Mouse (Mus musculus) limb, embryonic 13.5 days (tissue): ENCODE measurements at regions not wholly inside any gene's neighbourhood (a gene's known extent, or its start where the extent isn't known, plus 50 kb on each side); places are given as distances from the start of the nearest gene placed in this dataset.
A peak's percentile ranks its signal among the peaks of the same experiment; 100 is the strongest.

Experiments used
- ATAC-seq: fragments of 200-750 bp; cut with Nextera tagmentation; 2 replicates; pipeline ENCODE4 v1.8.0; 2017; ENCODE audit warnings: low read depth, moderate number of reproducible peaks, moderate TSS enrichment; ENCODE audit not compliant: low FRiP score
- H3K27ac ChIP-seq: fragments of 300-500 bp; sonication (generic); 2 replicates; pipeline ENCODE4 v1.5.1; 2015; ENCODE audit warnings: inconsistent platforms, mild to moderate bottlenecking, moderate library complexity
- H3K27me3 ChIP-seq: fragments of 300-500 bp; sonication (generic); 2 replicates; pipeline ENCODE4 v1.6.1; 2015; ENCODE audit warnings: mild to moderate bottlenecking, inconsistent platforms
- H3K36me3 ChIP-seq: fragments of 300-500 bp; sonication (generic); 2 replicates; pipeline ENCODE4 v1.6.1; 2015; ENCODE audit warnings: inconsistent platforms, mild to moderate bottlenecking, moderate library complexity
- H3K4me1 ChIP-seq: fragments of 300-500 bp; sonication (generic); 2 replicates; pipeline ENCODE4 v1.6.1; 2015; ENCODE audit warnings: inconsistent platforms
- H3K4me2 ChIP-seq: fragments of 300-500 bp; sonication (generic); replicated peaks from 2 replicates; pipeline ENCODE4 v1.6.1; 2015; ENCODE audit warnings: inconsistent platforms, mild to moderate bottlenecking, moderate library complexity
- H3K4me3 ChIP-seq: fragments of 300-500 bp; sonication (generic); 2 replicates; pipeline ENCODE4 v1.5.1; 2015; ENCODE audit warnings: moderate library complexity, mild to moderate bottlenecking, inconsistent platforms
- H3K9ac ChIP-seq: fragments of 300-500 bp; sonication (generic); 2 replicates; pipeline ENCODE4 v1.6.1; 2015; ENCODE audit warnings: mild to moderate bottlenecking, inconsistent platforms
- H3K9me3 ChIP-seq: fragments of 300-500 bp; sonication (generic); 2 replicates; pipeline ENCODE4 v1.6.1; 2016; ENCODE audit warnings: inconsistent platforms
- WGBS: fragments of 180-500 bp; shearing (Covaris S2); methylation state at CpG from one replicate; pipeline ENCODE4 v1.1.7; 2015; 5-methylcytosine and 5-hydroxymethylcytosine counted together

GRCm38 (mm10) chr6:100493558-100493957 lies 177.4 kb downstream of the Shq1 start:
- H3K36me3 ChIP-seq, result no peaks in the 10 kb centered on the region
- WGBS, result 64% methylated on average over 1 of the region's 1 CpGs
- ATAC-seq, result no peak
- no peak overlapping the region for H3K4me3 ChIP-seq
- no peaks in the 10 kb centered on the region for H3K4me1 ChIP-seq
- H3K9ac ChIP-seq, result no peak overlapping the region
- no peaks in the 10 kb centered on the region for H3K9me3 ChIP-seq
- H3K4me2 ChIP-seq, result no peak overlapping the region
- H3K27me3 ChIP-seq, result 0 out of 2 replicates have a peak, but pooled peaks cover 1% of the 10 kb centered on the region
- H3K27ac ChIP-seq, result no peak overlapping the region

GRCm38 (mm10) chr6:100491811-100492210 lies 179.1 kb downstream of the Shq1 start:
- ATAC-seq, result no peak
- WGBS, result 85% methylated on average over 6 of the region's 6 CpGs
- no peaks in the 10 kb centered on the region for H3K27me3 ChIP-seq

GRCm38 (mm10) chr6:100490920-100491712 lies 179.8 kb downstream of the Shq1 start:
- ATAC-seq, result no peak
- 90% methylated on average over 7 of the region's 7 CpGs for WGBS
- Histone ChIP-seq H3K27me3 (no peaks in the 10 kb centered on the region), H3K9me3 (peaks cover 1% of the 10 kb centered on the region; the same call in 1 of the 2 replicates), H3K4me2 (no peak overlapping the region), H3K4me1 (no peaks in the 10 kb centered on the region), H3K4me3 (no peak overlapping the region), H3K27ac (no peak overlapping the region), H3K36me3 (no peaks in the 10 kb centered on the region), H3K9ac (no peak overlapping the region)

More at GRCm38 (mm10) chr6:100491811-100492210, 179.1 kb downstream of the Shq1 start:
- Histone ChIP-seq H3K36me3 (no peaks in the 10 kb centered on the region), H3K9ac (no peak overlapping the region), H3K27ac (no peak overlapping the region), H3K4me2 (no peak overlapping the region), H3K4me1 (no peaks in the 10 kb centered on the region), H3K4me3 (no peak overlapping the region), H3K9me3 (no peaks in the 10 kb centered on the region)

GRCm38 (mm10) chr6:100483836-100484235 lies 187.1 kb downstream of the Shq1 start:
- peaks cover 16% of the 10 kb centered on the region for H3K9me3 ChIP-seq
- H3K27me3 ChIP-seq, result no peaks in the 10 kb centered on the region
- ATAC-seq, result no peak
- H3K4me3 ChIP-seq, result no peak overlapping the region
- peaks cover 23% of the 10 kb centered on the region for H3K4me1 ChIP-seq
- 43% methylated on average over 3 of the region's 3 CpGs for WGBS
- no peaks in the 10 kb centered on the region for H3K36me3 ChIP-seq
- H3K27ac ChIP-seq, result no peak overlapping the region
- no peak overlapping the region for H3K9ac ChIP-seq
- peak overlapping the region; percentile 34; the same call in 1 of the 2 replicates for H3K4me2 ChIP-seq

GRCm38 (mm10) chr6:100483084-100483810 lies 187.7 kb downstream of the Shq1 start:
- ATAC-seq, result no peak
- 4% methylated on average over 14 of the region's 14 CpGs for WGBS
- peaks cover 16% of the 10 kb centered on the region for H3K9me3 ChIP-seq
- no peak overlapping the region for H3K4me3 ChIP-seq
- no peak overlapping the region for H3K27ac ChIP-seq
- peak overlapping the region; percentile 34 for H3K4me2 ChIP-seq
- H3K36me3 ChIP-seq, result no peaks in the 10 kb centered on the region
- H3K27me3 ChIP-seq, result no peaks in the 10 kb centered on the region
- H3K4me1 ChIP-seq, result peaks cover 23% of the 10 kb centered on the region
- no peak overlapping the region for H3K9ac ChIP-seq

GRCm38 (mm10) chr6:100482572-100482971 lies 188.4 kb downstream of the Shq1 start:
- no peak overlapping the region for H3K9ac ChIP-seq
- no peak overlapping the region for H3K4me2 ChIP-seq
- H3K27me3 ChIP-seq, result no peaks in the 10 kb centered on the region
- no peak overlapping the region for H3K4me3 ChIP-seq
- H3K36me3 ChIP-seq, result no peaks in the 10 kb centered on the region
- H3K9me3 ChIP-seq, result peaks cover 16% of the 10 kb centered on the region
- peaks cover 23% of the 10 kb centered on the region for H3K4me1 ChIP-seq
- no peak for ATAC-seq
- whole genome bisulfite sequencing, result 36% methylated on average over 7 of the region's 7 CpGs
- H3K27ac ChIP-seq, result no peak overlapping the region

- no peak for ATAC-seq
- H3K4me1 ChIP-seq, result peaks cover 23% of the 10 kb centered on the region
- no peaks in the 10 kb centered on the region for H3K36me3 ChIP-seq
- WGBS, result 82% methylated on average over 3 of the region's 3 CpGs
- H3K27me3 ChIP-seq, result no peaks in the 10 kb centered on the region
- H3K27ac ChIP-seq, result no peak overlapping the region
- no peak overlapping the region for H3K4me3 ChIP-seq
- peaks cover 9% of the 10 kb centered on the region for H3K9me3 ChIP-seq
- no peak overlapping the region for H3K4me2 ChIP-seq
- no peak overlapping the region for H3K9ac ChIP-seq
Observed at GRCm38 (mm10) chr6:100480525-100480924, 190.4 kb downstream of the Shq1 start.

- Histone ChIP-seq H3K9ac (no peak overlapping the region), H3K4me2 (no peak overlapping the region), H3K27ac (no peak overlapping the region), H3K9me3 (peaks cover 3% of the 10 kb centered on the region), H3K27me3 (no peaks in the 10 kb centered on the region), H3K4me1 (peaks cover 23% of the 10 kb centered on the region), H3K4me3 (no peak overlapping the region), H3K36me3 (no peaks in the 10 kb centered on the region)
- no peak for ATAC-seq
- 63% methylated on average over 6 of the region's 6 CpGs for WGBS
Observed at GRCm38 (mm10) chr6:100479881-100480280, 191.1 kb downstream of the Shq1 start.

GRCm38 (mm10) chr6:100479455-100479854 lies 191.5 kb downstream of the Shq1 start:
- 83% methylated on average over 4 of the region's 4 CpGs for WGBS
- H3K36me3 ChIP-seq, result no peaks in the 10 kb centered on the region
- no peak overlapping the region for H3K4me3 ChIP-seq
- no peak overlapping the region for H3K4me2 ChIP-seq
- H3K9me3 ChIP-seq, result no peaks in the 10 kb centered on the region
- no peaks in the 10 kb centered on the region for H3K27me3 ChIP-seq
- no peak for ATAC-seq
- no peak overlapping the region for H3K9ac ChIP-seq
- peaks cover 23% of the 10 kb centered on the region for H3K4me1 ChIP-seq
- H3K27ac ChIP-seq, result no peak overlapping the region

- Histone ChIP-seq H3K4me3 (no peak overlapping the region), H3K4me2 (no peak overlapping the region), H3K9ac (no peak overlapping the region), H3K9me3 (peaks cover 9% of the 10 kb centered on the region; the same call in 1 of the 2 replicates), H3K4me1 (0 out of 2 replicates have a peak, but pooled peaks cover 2% of the 10 kb centered on the region), H3K27ac (no peak overlapping the region), H3K36me3 (no peaks in the 10 kb centered on the region), H3K27me3 (no peaks in the 10 kb centered on the region)
- ATAC-seq, result no peak
- 81% methylated on average over 6 of the region's 6 CpGs for WGBS
Observed at GRCm38 (mm10) chr6:100476550-100477366, 189.5 kb upstream of the Rybp start.

- Histone ChIP-seq H3K27me3 (no peaks in the 10 kb centered on the region), H3K4me2 (no peak overlapping the region), H3K36me3 (no peaks in the 10 kb centered on the region), H3K4me3 (no peak overlapping the region), H3K9ac (no peak overlapping the region), H3K27ac (no peak overlapping the region), H3K4me1 (0 out of 2 replicates have a peak, but pooled peaks cover 2% of the 10 kb centered on the region), H3K9me3 (peaks cover 13% of the 10 kb centered on the region; the same call in 1 of the 2 replicates)
- WGBS, result 73% methylated on average over 4 of the region's 4 CpGs
- ATAC-seq, result no peak
Observed at GRCm38 (mm10) chr6:100475341-100475955, 188.2 kb upstream of the Rybp start.
